Mouse (Mus musculus) lung, postnatal 0 days (tissue): ENCODE measurements around the gene Plekhb2. TPM values are rescaled to one million over a fixed set of nuclear protein-coding genes. Genes with fewer than 3 reads are reported as not detected.
A peak's percentile ranks its signal among the peaks of the same experiment; 100 is the strongest.

Experiments
- ATAC-seq: fragments of 200-750 bp; cut with Nextera tagmentation; 2 replicates; pipeline ENCODE4 v1.8.0; 2017; ENCODE audit warnings: moderate library complexity
- DNase-seq: peaks from one replicate; pipeline ENCODE4 v3.0.0-alpha.2; 2016; ENCODE audit warnings: low spot score
- H3K27ac ChIP-seq: fragments of 300-500 bp; sonication (generic); 2 replicates; pipeline ENCODE4 v1.5.1; 2014; ENCODE audit warnings: antibody characterized with exemption, mild to moderate bottlenecking, low read length, mixed read lengths
- H3K27me3 ChIP-seq: fragments of 300-500 bp; sonication (generic); replicated peaks from 2 replicates; pipeline ENCODE4 v1.6.1; 2014; ENCODE audit warnings: low read length, mixed read lengths; ENCODE audit not compliant: insufficient read depth
- H3K36me3 ChIP-seq: fragments of 300-500 bp; sonication (generic); 2 replicates; pipeline ENCODE4 v1.6.1; 2014; ENCODE audit warnings: low read length, mixed read lengths; ENCODE audit not compliant: insufficient read depth
- H3K4me1 ChIP-seq: fragments of 300-500 bp; sonication (generic); 2 replicates; pipeline ENCODE4 v1.6.1; 2014; ENCODE audit warnings: antibody characterized with exemption, low read depth, low read length, mixed read lengths; ENCODE audit not compliant: insufficient read depth
- H3K4me2 ChIP-seq: fragments of 300-500 bp; sonication (generic); replicated peaks from 2 replicates; pipeline ENCODE4 v1.6.1; 2014; ENCODE audit warnings: low read depth, mild to moderate bottlenecking, low read length, moderate library complexity, mixed read lengths
- H3K4me3 ChIP-seq: fragments of 300-500 bp; sonication (generic); 2 replicates; pipeline ENCODE4 v1.5.1; 2014; ENCODE audit warnings: low read depth, low read length
- H3K9ac ChIP-seq: fragments of 300-500 bp; sonication (generic); replicated peaks from 2 replicates; pipeline ENCODE4 v1.6.1; 2014; ENCODE audit warnings: low read depth, mild to moderate bottlenecking
- H3K9me3 ChIP-seq: fragments of 300-500 bp; sonication (generic); 2 replicates; pipeline ENCODE4 v1.6.1; 2016; ENCODE audit warnings: low read length, mixed read lengths
- CTCF ChIP-seq: IDR thresholded peaks from 2 replicates; pipeline ENCODE4 v1.5.1; 2016; ENCODE audit warnings: antibody characterized with exemption, mild to moderate bottlenecking
- EP300 ChIP-seq: IDR thresholded peaks from 2 replicates; pipeline ENCODE4 v1.6.1; 2016; ENCODE audit warnings: antibody characterized with exemption, mild to moderate bottlenecking, control low read depth
- WGBS: fragments of 180-500 bp; shearing (Covaris S2); extraction: QIAGEN DNeasy Blood & Tissue Kit; methylation state at CpG from one replicate; pipeline ENCODE4 v1.1.7; 2014; 5-methylcytosine and 5-hydroxymethylcytosine counted together
- polyA plus RNA-seq: library from polyadenylated mRNA; unstranded; fragments of >200 nt; fragmentation: Nextera tagmentation; extraction: Ambion mirVana; gene quantifications from 2 replicates; pipeline ENCODE4 v1.2.1, GENCODE M21; 2015

Plekhb2 gene
- polyA plus RNA-seq, 1 experiment from 2014 or later, result 71.1 TPM

GRCm38 (mm10) chr1:34850343-34851136, 764 bp downstream of the Plekhb2 start:
- TF ChIP-seq CTCF (no peak), EP300 (no peak)
- no peaks in the 10 kb centered on the region for H3K36me3 ChIP-seq
- WGBS, result 35% methylated on average over 10 of the region's 11 CpGs
- ATAC-seq (peak; percentile 4; the same call in 1 of the 2 replicates), DNase-seq (peak; percentile 38)
- H3K4me3 ChIP-seq, result peak overlapping the region; percentile 65
- no peaks in the 10 kb centered on the region for H3K27me3 ChIP-seq
- H3K9ac ChIP-seq, result peak overlapping the region; percentile 23; the same call in 1 of the 2 replicates
- peak overlapping the region; percentile 92 for H3K4me2 ChIP-seq
- no peaks in the 10 kb centered on the region for H3K9me3 ChIP-seq
- 0 out of 2 replicates have a peak overlapping the region, but pooled peaks have one; percentile 77 for H3K27ac ChIP-seq
- no peaks in the 10 kb centered on the region for H3K4me1 ChIP-seq

- no peaks in the 10 kb centered on the region for H3K36me3 ChIP-seq
- no peaks in the 10 kb centered on the region for H3K27me3 ChIP-seq
- H3K4me1 ChIP-seq, result no peaks in the 10 kb centered on the region
- peak overlapping the region; percentile 77 for H3K27ac ChIP-seq
- ATAC-seq, result peak; percentile 76
- no peak for TF ChIP-seq EP300
- no peak for TF ChIP-seq CTCF
- WGBS, result 28% methylated on average over 6 of the region's 6 CpGs
- H3K4me3 ChIP-seq, result no peak overlapping the region
- DNase-seq, result peak; percentile 75
- no peak overlapping the region for H3K9ac ChIP-seq
- peak overlapping the region; percentile 92 for H3K4me2 ChIP-seq
- H3K9me3 ChIP-seq, result no peaks in the 10 kb centered on the region
Measured at GRCm38 (mm10) chr1:34851562-34851961, 1.8 kb downstream of the Plekhb2 start.

GRCm38 (mm10) chr1:34852116-34852878, 2.5 kb downstream of the Plekhb2 start:
- Histone ChIP-seq H3K36me3 (no peaks in the 10 kb centered on the region), H3K4me3 (no peak overlapping the region), H3K4me1 (no peaks in the 10 kb centered on the region), H3K4me2 (peak overlapping the region; percentile 92), H3K27ac (peak overlapping the region; percentile 71), H3K9ac (peak overlapping the region; percentile 9; the same call in 1 of the 2 replicates), H3K9me3 (no peaks in the 10 kb centered on the region), H3K27me3 (no peaks in the 10 kb centered on the region)
- 70% methylated on average over 11 of the region's 11 CpGs for WGBS
- DNase-seq (no peak), ATAC-seq (no peak)
- TF ChIP-seq CTCF (no peak), EP300 (no peak)

- Histone ChIP-seq H3K9me3 (no peaks in the 10 kb centered on the region), H3K9ac (no peak overlapping the region), H3K4me1 (no peaks in the 10 kb centered on the region), H3K4me3 (no peak overlapping the region), H3K27me3 (no peaks in the 10 kb centered on the region), H3K4me2 (no peak overlapping the region), H3K36me3 (no peaks in the 10 kb centered on the region), H3K27ac (no peak overlapping the region)
- TF ChIP-seq EP300, result no peak
- TF ChIP-seq CTCF, result no peak
- ATAC-seq (no peak), DNase-seq (no peak)
- WGBS, result 77% methylated on average over 2 of the region's 2 CpGs
Measured at GRCm38 (mm10) chr1:34853786-34854185, 4.0 kb downstream of the Plekhb2 start.

- Histone ChIP-seq H3K36me3 (no peaks in the 10 kb centered on the region), H3K9me3 (no peaks in the 10 kb centered on the region), H3K27me3 (no peaks in the 10 kb centered on the region), H3K4me1 (no peaks in the 10 kb centered on the region), H3K27ac (no peak overlapping the region), H3K9ac (no peak overlapping the region), H3K4me3 (no peak overlapping the region), H3K4me2 (no peak overlapping the region)
- 68% methylated on average over 12 of the region's 12 CpGs for WGBS
- ATAC-seq (no peak), DNase-seq (no peak)
- TF ChIP-seq EP300 (no peak), CTCF (no peak)
Measured at GRCm38 (mm10) chr1:34855056-34855739, 5.4 kb downstream of the Plekhb2 start.

- WGBS, result 58% methylated on average over 5 of the region's 5 CpGs
- ATAC-seq, result peak; percentile 49
- H3K4me1 ChIP-seq, result no peaks in the 10 kb centered on the region
Measured at GRCm38 (mm10) chr1:34858671-34859070, 8.9 kb downstream of the Plekhb2 start.

More at GRCm38 (mm10) chr1:34858671-34859070, 8.9 kb downstream of the Plekhb2 start:
- H3K4me2 ChIP-seq, result no peak overlapping the region
- peak; percentile 25 for DNase-seq
- TF ChIP-seq EP300 (no peak), CTCF (no peak)
- no peaks in the 10 kb centered on the region; the same call in 1 of the 2 replicates for H3K36me3 ChIP-seq
- H3K9me3 ChIP-seq, result no peaks in the 10 kb centered on the region
- no peak overlapping the region for H3K4me3 ChIP-seq
- H3K27me3 ChIP-seq, result no peaks in the 10 kb centered on the region
- H3K27ac ChIP-seq, result no peak overlapping the region
- no peak overlapping the region for H3K9ac ChIP-seq
